Mouse (Mus musculus) splenic B cell, adult 2 months (primary cell): ENCODE measurements around the gene Max.
A peak's percentile ranks its signal among the peaks of the same experiment; 100 is the strongest.

Experiments used
- DNase-seq: peaks from one replicate; pipeline ENCODE4 v3.0.0-alpha.2; 2011; ENCODE audit warnings: low read depth, low spot score
- H3K27me3 ChIP-seq: 2 replicates; pipeline ENCODE4 v1.6.1; 2012; ENCODE audit warnings: mild to moderate bottlenecking, low read length, moderate library complexity, mixed read lengths; ENCODE audit not compliant: control insufficient read depth, poor library complexity, insufficient read depth, severe bottlenecking
- H3K36me3 ChIP-seq: 2 replicates; pipeline ENCODE4 v1.6.1; 2012; ENCODE audit warnings: mild to moderate bottlenecking, low read length, moderate library complexity, mixed read lengths; ENCODE audit not compliant: control insufficient read depth, poor library complexity, insufficient read depth, severe bottlenecking

The Max gene

GRCm38 (mm10) chr12:76894792-76895559, 67.0 kb downstream of the Max start:
- no peak for DNase-seq
- H3K27me3 ChIP-seq = no peaks in the 10 kb centered on the region
- H3K36me3 ChIP-seq = no peaks in the 10 kb centered on the region

GRCm38 (mm10) chr12:76892910-76893695, 68.9 kb downstream of the Max start:
- no peak for DNase-seq
- Histone ChIP-seq H3K27me3 (no peaks in the 10 kb centered on the region), H3K36me3 (no peaks in the 10 kb centered on the region)

- no peaks in the 10 kb centered on the region; the same call in 1 of the 2 replicates for H3K36me3 ChIP-seq
- DNase-seq = no peak
- H3K27me3 ChIP-seq = no peaks in the 10 kb centered on the region
Measured at GRCm38 (mm10) chr12:76891160-76891559, 70.8 kb downstream of the Max start.

GRCm38 (mm10) chr12:76889404-76890184, 72.4 kb downstream of the Max start:
- Histone ChIP-seq H3K27me3 (no peaks in the 10 kb centered on the region), H3K36me3 (no peaks in the 10 kb centered on the region; the same call in 1 of the 2 replicates)
- DNase-seq = peak; percentile 8

- no peak for DNase-seq
- no peaks in the 10 kb centered on the region for H3K27me3 ChIP-seq
- no peaks in the 10 kb centered on the region; the same call in 1 of the 2 replicates for H3K36me3 ChIP-seq
Measured at GRCm38 (mm10) chr12:76887941-76888340, 74.1 kb downstream of the Max start.
